Mouse (Mus musculus) thymus, adult 2 months (tissue): ENCODE results near the gene Ccdc9.

Source experiments
- CTCF ChIP-seq: fragments of 200-500 bp; IDR thresholded peaks from 2 replicates; pipeline ENCODE4 v1.5.1; 2012; ENCODE audit warnings: mild to moderate bottlenecking, control low read depth, low read length, moderate library complexity, borderline replicate concordance; ENCODE audit not compliant: control insufficient read depth, poor library complexity, insufficient read depth; ENCODE audit errors: extremely low read depth
- POLR2A ChIP-seq: fragments of 200-500 bp; IDR thresholded peaks from 2 replicates; pipeline ENCODE4 v1.6.1; 2012; ENCODE audit warnings: mild to moderate bottlenecking, low read length, control low read depth, moderate library complexity; ENCODE audit not compliant: control insufficient read depth, poor library complexity, insufficient read depth; ENCODE audit errors: extremely low read depth

DNA sequence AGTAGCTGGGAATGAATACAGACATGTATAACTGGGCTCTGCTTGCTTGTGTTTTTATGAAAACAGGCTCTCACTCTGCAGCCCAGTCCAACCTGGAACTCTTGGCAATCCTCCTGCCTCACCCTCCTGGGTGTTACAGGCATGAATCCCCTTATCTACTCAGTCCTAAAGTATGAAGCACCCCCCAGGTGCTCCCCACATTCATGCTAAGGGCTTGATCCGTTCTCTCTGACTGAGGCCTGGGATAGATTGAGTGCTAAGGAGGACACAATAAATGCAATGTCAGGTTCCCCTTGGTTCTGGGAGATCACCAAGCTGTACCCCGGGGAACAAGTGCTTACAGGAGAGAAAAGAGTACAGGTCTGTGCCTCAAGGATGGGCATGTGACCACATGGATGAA lies 11.0 kb upstream of the Ccdc9 start:
- no peak for TF ChIP-seq CTCF
- no peak for TF ChIP-seq POLR2A
